Mouse (Mus musculus) neutrophil, adult 5-6 weeks (primary cell): ENCODE data around the gene Chaf1a. TPM values are rescaled to one million over a fixed set of nuclear protein-coding genes. Genes with fewer than 3 reads are reported as not detected.
"Not testable (repeated sequence)": the region's sequence is repeated elsewhere in the genome, so short reads cannot be mapped to it uniquely, and the experiment has no call there.

Source experiments
- ATAC-seq: fragments of 151-379, 151-347 bp; 2 replicates; pipeline ENCODE4 v1.8.0; 2017; ENCODE audit warnings: mild to moderate bottlenecking, moderate TSS enrichment; ENCODE audit not compliant: insufficient number of reproducible peaks, poor library complexity, low FRiP score, severe bottlenecking; ENCODE audit errors: extremely low read depth
- total RNA-seq: library from RNA; stranded (forward); fragments of 200-1000 nt; gene quantifications from 2 replicates; pipeline ENCODE4 v1.2.3, GENCODE M21; 2017

The Chaf1a gene
- total RNA-seq, 1 experiment from 2014 or later: 1.4 TPM

DNA sequence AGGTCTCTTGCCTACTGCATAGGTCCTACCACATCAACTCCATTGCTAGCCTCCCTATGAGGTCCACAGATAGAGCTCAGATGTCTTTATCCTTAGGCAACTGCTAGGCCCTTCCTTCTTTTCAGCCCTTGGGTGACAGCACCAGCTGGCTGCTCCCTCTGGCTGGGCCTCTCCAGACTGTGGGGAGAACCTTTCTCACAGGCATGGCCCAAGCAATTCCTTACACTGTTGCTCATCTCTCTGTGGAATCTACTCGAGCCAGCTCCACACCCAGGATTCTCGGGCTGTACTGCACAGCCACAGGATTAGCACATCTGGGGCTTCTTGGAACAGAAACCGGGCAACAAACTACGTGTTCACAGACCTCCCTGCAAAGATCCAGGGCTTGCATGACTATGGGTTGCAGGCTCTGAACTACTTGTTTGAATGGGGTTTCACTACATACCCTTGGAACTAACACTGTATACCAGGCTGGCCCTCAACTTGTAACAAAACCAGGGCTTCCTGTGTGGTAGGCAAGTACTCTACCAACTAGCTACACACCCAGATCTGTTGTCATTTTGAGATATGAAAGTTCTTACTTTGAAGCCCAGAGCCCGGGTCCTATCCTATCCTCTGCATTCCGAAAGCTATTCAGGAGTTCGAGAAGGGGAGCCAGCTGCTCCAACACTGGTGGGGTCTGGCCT lies 6.1 kb upstream of the Chaf1a start:
- no peak for ATAC-seq

DNA sequence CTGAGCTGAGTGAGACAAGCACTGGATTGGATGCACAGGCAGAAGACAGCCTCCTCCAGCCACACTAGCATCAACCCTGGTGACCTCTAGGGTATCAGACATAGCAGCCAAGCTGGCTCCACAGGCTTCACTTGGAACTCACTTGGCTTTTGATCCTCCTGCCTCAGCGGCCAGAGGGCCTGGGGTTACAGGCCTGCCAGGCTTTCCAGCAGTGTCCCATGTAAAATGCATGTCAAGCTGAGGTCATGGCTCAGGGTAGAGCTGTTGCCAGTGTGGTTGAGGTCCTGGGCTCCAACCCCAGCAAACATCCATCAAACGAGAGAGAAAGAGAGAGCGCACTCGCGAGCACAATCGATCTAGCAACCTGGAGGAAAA lies 5.5 kb upstream of the Chaf1a start:
- no peak for ATAC-seq

DNA sequence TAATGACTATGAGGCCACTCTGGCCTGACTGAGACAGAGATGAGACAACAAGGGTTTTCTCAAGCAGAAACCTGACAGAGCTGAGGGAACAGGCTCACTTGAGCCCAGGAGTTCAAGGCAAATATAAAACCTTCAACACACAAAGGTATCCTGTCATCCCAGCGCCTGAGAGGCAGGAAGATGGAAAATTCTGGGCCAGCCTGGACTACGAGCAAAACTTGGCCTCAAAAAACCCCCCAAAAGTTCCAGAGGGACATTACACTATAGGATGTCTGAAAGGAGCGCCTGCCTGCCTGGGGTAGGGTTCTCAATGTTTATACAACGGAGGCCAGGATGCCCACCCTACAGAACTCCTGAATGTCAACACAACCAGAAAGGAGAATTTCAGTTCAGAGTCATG lies 5.0 kb upstream of the Chaf1a start:
- ATAC-seq: no peak

DNA sequence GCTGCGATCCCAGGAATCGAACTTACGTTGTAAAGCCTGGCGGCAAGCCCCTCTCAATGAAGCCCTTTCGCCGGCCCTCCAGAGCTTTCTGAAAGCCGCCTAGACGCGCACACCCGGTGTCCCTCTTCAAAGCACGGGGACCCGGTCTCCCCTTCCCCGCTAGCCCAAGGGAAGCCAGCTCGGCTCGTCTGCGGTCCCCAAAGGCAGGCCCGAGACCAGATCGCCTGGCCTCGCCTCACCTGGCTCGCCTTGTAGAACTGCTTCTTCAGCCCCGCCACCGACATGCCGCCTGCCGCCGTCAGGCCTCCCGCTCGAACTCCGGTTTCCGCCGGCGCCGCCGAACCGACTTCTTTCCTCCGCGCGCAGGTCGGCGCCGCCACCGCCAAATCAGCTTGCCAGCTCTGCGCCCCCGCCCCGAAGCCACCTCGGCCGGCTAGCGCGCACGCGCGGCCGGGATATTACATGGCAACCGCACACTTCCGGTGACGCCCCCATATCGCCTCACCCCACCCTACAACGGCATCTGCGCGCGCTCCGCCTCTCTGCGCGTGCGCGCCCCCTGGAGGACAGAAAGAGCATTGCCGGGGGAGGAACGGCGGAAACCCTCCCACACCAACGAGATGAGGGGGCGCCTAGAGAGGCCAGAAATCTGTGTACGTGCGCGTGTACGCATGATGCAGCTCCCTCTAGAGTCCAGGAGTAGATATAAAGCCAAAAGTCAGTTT lies 3.9 kb upstream of the Chaf1a start, which contains the start of gene Sh3gl1:
Sh3gl1 (minus strand) TSS at position 460 of the 725 bp plus-strand sequence.
- ATAC-seq: peak; percentile 91

DNA sequence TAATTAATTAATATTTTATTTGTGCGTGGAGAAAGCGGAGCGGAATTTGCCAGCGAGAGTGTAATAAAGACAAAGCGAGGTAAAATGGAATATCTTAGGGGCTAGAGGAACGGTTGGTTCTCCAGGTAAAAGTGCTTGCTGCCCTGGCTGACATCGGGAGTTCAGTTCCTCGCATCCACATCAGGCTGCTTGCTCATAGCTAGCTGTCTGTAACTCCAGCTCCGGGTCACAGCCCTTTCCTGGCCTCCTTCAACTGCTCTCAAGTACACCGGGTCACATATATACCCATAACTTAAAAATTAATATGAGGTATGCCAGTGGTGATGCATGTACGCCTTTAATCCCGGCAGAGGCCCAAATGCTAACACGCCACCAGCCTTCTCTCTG lies 3.3 kb upstream of the Chaf1a start:
- no peak for ATAC-seq

DNA sequence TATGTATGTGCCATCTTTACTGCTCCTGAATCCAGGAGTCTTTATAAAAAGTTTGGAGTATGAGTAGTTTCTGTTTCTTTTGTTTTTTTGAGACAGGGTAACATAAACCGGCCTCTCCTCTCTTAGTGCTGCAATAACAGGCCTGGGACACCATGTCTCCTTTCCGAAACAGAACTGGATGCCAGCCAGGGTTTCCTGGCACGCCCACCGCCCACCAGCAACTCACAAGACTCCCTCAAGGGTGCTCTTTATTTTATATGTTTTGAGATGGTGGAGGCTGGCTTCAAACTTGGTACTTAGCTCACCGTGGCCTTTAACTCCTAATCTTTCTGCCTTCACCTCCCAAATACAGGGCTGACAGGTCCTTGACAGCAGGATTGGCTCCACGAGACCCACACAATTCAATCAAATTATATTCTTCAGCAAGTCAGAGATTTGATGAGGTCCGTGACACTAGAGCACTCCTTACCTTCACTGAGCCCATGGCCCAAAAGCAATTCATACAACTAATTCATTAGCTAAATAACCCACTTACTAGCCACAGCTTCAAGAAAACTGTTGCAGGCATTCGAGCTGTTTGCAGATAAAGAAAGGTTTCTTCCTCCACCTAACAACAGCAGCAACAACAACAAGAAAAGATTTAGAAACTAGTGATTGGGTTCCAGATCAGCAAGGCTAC lies 1.5 kb upstream of the Chaf1a start:
- no peak for ATAC-seq

DNA sequence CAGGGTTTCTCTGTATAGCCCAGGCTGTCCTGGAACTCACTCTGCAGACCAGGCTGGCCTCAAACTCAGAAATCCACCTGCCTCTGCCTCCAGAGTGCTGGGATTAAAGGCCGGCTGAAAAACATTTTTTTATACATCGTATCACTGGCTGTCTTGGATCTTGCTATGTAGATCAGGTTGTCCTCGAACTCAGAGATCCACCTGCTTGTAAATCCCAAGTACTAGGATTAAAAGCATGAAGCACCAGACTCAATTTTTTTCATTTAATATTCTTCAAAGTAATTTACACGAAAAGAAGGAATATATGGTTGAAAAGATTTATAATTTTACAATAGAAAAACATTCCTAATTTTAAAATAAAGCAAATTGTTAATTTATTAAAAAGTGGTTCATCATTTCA lies 894 bp upstream of the Chaf1a start:
- ATAC-seq: no peak

DNA sequence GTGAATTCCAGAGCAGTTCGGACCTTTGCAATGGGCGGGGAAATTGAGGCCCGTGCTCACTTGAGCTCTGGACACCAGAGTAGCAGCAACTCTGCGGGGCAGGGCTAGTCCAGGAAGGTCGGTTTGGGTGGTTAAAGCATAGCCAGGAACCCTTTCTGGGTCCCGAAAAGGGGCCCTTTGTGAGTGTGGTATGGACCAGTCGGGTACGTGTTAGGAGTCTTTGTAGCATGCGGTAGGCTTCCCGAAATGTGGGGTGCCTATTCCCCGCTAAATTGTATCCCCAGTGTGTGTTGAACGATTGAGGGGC lies 571 bp downstream of the Chaf1a start:
- ATAC-seq: no peak

DNA sequence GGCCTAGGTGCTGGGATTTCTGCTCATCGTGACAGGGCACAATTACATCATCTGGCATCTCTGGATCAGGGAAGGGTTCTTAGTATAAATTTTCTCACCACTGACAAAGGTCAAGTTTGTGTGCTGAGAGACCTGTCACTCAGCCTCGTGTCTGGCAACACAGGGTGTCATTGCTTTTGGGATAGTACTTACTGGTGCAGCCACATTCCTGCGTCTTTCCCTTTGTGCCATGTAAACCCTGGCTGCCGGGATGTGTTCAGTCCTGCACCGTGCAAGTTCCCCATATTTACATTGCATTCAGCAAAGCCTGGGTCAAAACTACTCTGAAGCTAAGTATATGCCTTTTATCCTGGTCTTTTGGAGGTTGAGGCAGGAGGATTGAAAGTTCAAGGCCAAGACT lies 11.1 kb downstream of the Chaf1a start:
- ATAC-seq: no peak

DNA sequence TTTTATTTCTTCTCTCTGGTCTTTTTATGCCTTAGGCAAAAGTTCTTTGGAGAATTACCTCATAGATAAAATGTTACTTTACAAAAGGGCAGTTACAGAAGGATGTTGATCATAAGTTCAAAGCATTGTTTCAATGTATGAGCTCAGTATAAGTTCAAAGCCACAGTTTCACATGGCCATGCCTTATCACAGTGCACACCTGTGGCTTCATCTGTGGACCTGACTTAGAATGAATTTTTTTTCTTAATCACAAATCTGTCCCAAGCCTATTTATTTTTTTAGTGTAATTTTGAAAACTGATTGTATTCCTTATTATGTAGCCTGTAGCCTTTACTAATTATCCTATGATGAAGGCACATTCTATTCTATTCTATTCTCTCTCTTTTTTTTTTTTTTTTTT lies 14.7 kb downstream of the Chaf1a start:
- ATAC-seq: no peak

DNA sequence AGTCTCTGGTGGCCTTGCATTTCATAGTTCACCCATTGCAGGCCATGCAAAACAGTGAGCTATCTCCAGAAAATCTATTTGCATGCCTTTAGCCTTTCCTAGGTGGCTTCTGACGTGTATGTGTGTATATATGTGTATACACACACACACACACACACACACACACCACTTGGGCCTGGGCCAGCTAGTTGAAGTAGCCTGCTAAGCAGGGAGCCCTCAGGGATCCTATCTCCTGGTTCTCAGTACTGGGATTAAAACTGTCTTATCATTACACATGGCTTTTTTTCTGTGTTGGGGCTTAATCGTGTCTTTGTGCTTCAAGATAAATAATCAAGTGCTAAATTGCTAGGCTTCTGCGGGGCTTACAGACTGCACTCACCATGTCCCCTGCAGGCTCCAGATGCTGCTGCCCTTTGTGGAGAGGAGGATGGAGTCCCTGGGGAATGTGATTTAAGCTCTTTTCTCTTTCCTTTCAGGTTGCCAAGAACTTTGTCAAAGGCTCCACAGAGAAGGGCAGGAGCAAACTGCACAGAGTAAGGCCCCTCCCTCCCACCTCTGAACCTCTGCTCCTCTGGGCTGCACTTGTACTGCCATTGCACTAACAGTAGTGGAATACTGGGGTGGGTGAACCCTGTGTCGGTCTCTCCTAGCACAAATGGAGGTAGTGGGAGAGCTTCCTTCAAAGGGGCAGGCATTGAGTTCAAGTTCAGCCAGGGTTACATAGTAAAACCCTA lies 15.9 kb downstream of the Chaf1a start:
- no peak for ATAC-seq

DNA sequence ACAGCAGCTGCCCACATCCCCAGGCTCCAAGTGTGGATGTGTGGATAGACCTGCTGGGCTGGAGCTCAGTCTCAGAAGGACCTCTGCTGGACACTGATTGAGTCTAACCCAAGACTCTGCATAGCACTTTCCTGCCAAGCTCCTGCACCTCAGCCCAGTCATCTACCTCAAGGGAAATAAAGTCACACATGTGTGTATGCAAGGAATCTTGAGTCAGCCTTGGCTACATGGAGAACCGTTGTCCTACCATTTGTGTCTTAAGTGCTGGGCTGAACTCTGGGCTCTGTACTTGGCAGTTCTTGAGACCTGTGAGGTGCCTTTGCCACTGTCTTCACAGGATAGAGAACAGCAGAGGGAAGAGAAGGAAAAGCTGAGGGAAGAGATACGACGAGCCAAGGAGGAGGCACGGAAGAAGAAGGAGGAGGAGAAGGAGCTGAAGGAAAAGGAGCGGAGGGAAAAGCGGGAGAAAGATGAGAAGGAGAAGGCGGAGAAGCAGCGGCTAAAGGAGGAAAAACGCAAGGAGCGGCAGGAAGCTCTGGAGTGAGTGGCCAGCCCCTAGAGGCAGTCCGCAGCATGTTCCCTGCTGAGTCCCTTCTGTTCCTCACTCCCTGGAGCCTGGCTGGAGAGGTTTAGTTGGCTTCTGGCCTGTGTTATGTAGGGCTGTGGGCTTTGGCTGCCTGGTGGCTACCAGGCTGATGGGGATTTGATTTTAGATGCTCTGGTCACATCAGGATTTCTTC lies 17.3 kb downstream of the Chaf1a start:
- ATAC-seq: no peak

DNA sequence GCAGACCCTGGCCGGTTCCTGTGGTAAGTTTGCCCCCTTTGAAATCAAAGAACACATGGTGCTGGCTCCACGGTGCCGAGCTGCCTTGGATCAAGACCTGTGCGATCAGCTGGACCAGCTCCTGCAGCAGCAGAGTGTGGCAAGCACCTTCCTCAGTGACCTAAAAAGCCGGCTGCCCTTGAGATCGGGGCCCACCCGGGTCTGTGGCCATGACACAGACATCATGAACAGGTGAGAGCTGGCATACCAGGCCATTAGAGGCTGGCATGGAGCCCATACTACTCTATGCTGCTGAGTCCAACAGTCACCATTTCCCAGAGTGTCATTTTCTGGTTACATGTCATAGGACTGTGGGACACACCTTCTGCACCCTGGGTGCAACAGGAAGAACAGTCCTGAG lies 21.8 kb downstream of the Chaf1a start:
- no peak for ATAC-seq

DNA sequence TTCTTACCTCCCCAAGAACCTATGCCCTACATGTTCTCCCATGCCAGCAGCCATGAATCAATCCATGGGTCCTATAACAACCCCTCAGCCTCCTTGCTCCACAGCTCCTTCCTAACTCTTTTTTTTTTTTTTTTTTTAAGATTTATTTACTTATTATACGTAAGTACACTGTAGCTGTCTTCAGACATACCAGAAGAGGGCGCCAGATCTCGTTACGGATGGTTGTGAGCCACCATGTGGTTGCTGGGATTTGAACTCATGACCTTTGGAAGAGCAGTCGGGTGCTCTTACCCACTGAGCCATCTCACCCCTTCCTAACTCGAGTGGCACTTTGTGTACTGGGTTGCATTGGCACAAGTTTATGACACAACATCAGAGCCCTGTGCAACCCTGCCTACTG lies 25.5 kb downstream of the Chaf1a start:
- ATAC-seq: not testable (repeated sequence)

DNA sequence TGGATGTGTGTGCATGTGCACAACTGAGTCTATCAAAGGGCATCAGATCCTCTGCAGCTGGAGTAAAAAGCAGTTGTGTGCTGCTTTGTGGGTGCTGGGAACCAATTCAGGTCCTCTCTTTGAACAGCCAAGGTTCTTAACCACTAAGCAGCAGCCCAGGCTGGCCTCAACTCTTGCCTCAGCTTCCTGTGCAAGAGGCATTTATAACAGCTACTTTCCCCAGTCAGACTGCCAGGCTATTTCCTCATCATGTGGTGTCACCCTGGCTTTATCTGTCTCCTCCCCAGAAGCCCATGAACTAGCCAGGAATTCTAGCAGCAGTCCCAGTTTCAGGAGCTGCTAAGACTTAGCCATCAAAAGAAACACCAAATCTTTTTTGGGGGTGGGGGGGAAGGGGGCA lies 26.2 kb downstream of the Chaf1a start:
- no peak for ATAC-seq

DNA sequence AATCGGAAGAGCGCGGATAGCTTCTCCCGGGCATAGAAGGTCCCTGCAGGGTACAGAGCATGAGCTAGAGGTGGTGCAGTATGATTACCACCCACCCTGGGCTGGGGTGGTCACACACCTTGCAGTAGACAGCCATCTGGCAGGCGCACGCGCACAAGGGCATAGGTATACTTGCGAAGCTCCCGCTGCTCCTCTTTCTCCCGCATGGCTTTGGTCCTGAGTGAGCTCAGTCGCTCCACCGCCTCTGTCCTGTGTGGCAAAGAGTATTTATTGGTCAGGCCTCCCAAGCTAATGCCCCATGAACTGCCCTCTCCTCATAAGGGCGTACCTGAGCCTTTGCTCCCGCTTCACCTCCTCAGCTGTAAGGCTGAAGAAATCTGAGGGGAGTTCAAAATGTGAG lies 28.8 kb downstream of the Chaf1a start:
- no peak for ATAC-seq

DNA sequence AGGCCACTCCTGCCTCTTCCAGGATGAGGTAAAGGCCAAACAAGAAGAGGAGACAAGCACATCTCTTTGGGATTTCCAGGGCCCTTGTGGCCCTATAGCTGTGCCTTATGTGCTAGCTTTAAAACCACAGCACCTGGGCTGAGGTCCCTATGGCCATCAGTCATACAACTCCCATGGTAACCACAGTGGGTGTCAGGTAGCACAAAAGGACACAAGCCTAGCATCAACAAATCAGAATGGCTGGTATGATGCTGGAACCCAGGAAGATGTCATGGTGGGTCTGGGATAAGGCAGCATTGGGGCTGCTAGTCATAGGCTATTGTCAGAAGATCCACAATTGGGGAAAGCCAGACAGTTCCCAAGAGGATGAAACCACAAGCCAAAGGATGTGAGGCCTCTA lies 30.9 kb downstream of the Chaf1a start:
- no peak for ATAC-seq

DNA sequence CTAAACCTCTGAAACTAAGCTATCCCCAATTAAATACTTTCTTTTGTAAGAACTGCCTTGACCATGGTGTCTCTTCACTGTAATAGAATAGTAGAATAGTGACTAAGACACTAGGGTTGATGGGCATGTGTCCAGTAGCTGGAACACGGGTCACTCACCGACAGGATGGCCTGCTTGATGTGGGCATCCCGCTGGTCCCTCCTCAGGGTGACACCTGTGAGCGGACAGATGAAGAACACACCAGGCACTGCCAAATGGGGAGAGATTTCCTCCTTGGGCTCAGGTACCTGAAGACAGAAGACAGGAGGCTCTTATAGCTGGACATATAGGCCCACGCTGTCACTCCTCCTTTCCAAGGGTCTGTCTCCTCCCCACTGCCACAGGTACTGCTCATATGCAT lies 32.0 kb downstream of the Chaf1a start:
- no peak for ATAC-seq
